In genomic region chr5:120567761-120568211, GRCm38 (mm10) we compare ENCODE assay signal across 10 mouse cellular contexts. TPM values are rescaled to one million over a fixed set of nuclear protein-coding genes. Genes with fewer than 3 reads are reported as not detected.
DNase-seq lines count a peak whose midpoint lies in the region; ATAC-seq and TF ChIP-seq lines count a peak whose summit lies in the region.
"Had no signal": no experiment of that assay in that cellular context is flagged by ENCODE, and none has a peak within 500 bp of the region (broad histone marks: within the 10 kb centered on the region; RNA-seq: fewer than 3 reads in every experiment).

No protein-coding gene starts in this region.

- peaks cover 90% of the 10 kb centered on the region for H3K4me1 ChIP-seq in embryonic facial prominence, embryonic 10.5 days
- peaks cover 78% of the 10 kb centered on the region for H3K4me1 ChIP-seq in hindbrain, embryonic 12.5 days
- peaks cover 29% of the 10 kb centered on the region for H3K4me1 ChIP-seq in midbrain, postnatal 0 days (ENCODE audit: insufficient read depth, low read length)

- no peaks in the 10 kb centered on the region for H3K27me3 ChIP-seq in embryonic facial prominence, embryonic 10.5 days (replicated peaks; ENCODE audit: low read depth, poor library complexity, severe bottlenecking)
- no peaks in the 10 kb centered on the region for H3K27me3 ChIP-seq in hindbrain, embryonic 12.5 days
- H3K27me3 ChIP-seq in midbrain, postnatal 0 days (ENCODE audit: insufficient read depth, low read length), result no peaks in the 10 kb centered on the region
- H3K27me3 ChIP-seq: Patski had no signal

- H3K36me3 ChIP-seq in embryonic facial prominence, embryonic 10.5 days (replicated peaks), result no peaks in the 10 kb centered on the region
- H3K36me3 ChIP-seq in hindbrain, embryonic 12.5 days, result no peaks in the 10 kb centered on the region
- H3K36me3 ChIP-seq in midbrain, postnatal 0 days (ENCODE audit: insufficient read depth, low read length), result no peaks in the 10 kb centered on the region

- H3K9me3 ChIP-seq in embryonic facial prominence, embryonic 10.5 days, result no peaks in the 10 kb centered on the region
- no peaks in the 10 kb centered on the region for H3K9me3 ChIP-seq in hindbrain, embryonic 12.5 days (replicated peaks)
- H3K9me3 ChIP-seq in midbrain, postnatal 0 days (ENCODE audit: low read length), result no peaks in the 10 kb centered on the region

- peak overlapping the region; percentile 78 for H3K27ac ChIP-seq in left cerebral cortex, adult 2 months
- H3K27ac ChIP-seq in embryonic facial prominence, embryonic 10.5 days (replicated peaks), result peak overlapping the region; percentile 80
- peak overlapping the region; percentile 82 for H3K27ac ChIP-seq in hindbrain, embryonic 12.5 days
- peak overlapping the region; percentile 79 for H3K27ac ChIP-seq in midbrain, postnatal 0 days (ENCODE audit: low read depth, low read length)

- H3K9ac ChIP-seq in hindbrain, embryonic 12.5 days, result no peak overlapping the region
- 0 out of 2 replicates have a peak overlapping the region, but pooled peaks have one; percentile 29 for H3K9ac ChIP-seq in midbrain, postnatal 0 days (replicated peaks; ENCODE audit: low read length, poor library complexity, severe bottlenecking)

- ATAC-seq in hindbrain, embryonic 12.5 days (ENCODE audit: low FRiP score), result 0 out of 2 replicates have a peak, but pooled peaks have one; percentile 26
- peak; percentile 28; the same call in 1 of the 2 replicates for ATAC-seq in midbrain, postnatal 0 days (ENCODE audit: low FRiP score)
- ATAC-seq: inflammation-experienced regulatory T-cells, adult 6 months had no signal

- peak overlapping the region; percentile 27 for H3K4me2 ChIP-seq in hindbrain, embryonic 12.5 days (replicated peaks)
- H3K4me2 ChIP-seq in midbrain, postnatal 0 days (ENCODE audit: low read depth, low read length, poor library complexity, severe bottlenecking), result peak overlapping the region; percentile 22; the same call in 1 of the 2 replicates

- WGBS in embryonic facial prominence, embryonic 10.5 days, result 59% methylated on average over 14 of the region's 14 CpGs
- 30% methylated on average over 14 of the region's 14 CpGs for WGBS in hindbrain, embryonic 12.5 days
- WGBS in midbrain, postnatal 0 days, result 10% methylated on average over 14 of the region's 14 CpGs

- intact Hi-C loops in left cerebral cortex, adult 2 months (cut with DNase I), result loop anchor here (2.0 kb wide), 1 partner anchor 19 kb away; no protein-coding TSS in a partner anchor

- H3K4me3 ChIP-seq in left cerebral cortex, adult 2 months, result no peak overlapping the region
- peak overlapping the region; percentile 17; the same call in 1 of the 2 replicates for H3K4me3 ChIP-seq in embryonic facial prominence, embryonic 10.5 days
- H3K4me3 ChIP-seq in hindbrain, embryonic 12.5 days, result no peak overlapping the region
- no peak overlapping the region for H3K4me3 ChIP-seq in midbrain, postnatal 0 days (ENCODE audit: low read depth, low read length)

- no peak for TF ChIP-seq CTCF in left cerebral cortex, adult 2 months (IDR thresholded peaks at IDR 0.05)
- no peak for TF ChIP-seq CTCF in midbrain, postnatal 0 days (IDR thresholded peaks at IDR 0.05)

- no peak for DNase-seq in left cerebral cortex, adult 2 months (ENCODE audit: extremely low spot score in 1 of 2, low spot score in 2 of 2)
- no peak for DNase-seq in left cerebral cortex, adult 8-10 months (ENCODE audit: low spot score in 2 of 2)
- DNase-seq in embryonic facial prominence, embryonic 10.5 days (ENCODE audit: low spot score), result no peak
- DNase-seq in midbrain, postnatal 0 days (ENCODE audit: low spot score), result peak; percentile 69
- DNase-seq in adrenal gland, postnatal 25 days, result no peak
- DNase-seq in B cell, adult 2 months, result no peak
- no peak for DNase-seq in kidney, postnatal 14 days

RNA-seq across cellular contexts. Expression of gene Tpcn1, which starts 20.7 kb away (rescaled TPM):
- 10 to 100 TPM; 36.8 to 42.1 TPM for total RNA-seq in left cerebral cortex, adult 2 months (2021)
- total RNA-seq in left cerebral cortex, adult 8-10 months (2022), result 10 to 100 TPM; 32.5 to 41.9 (median 34.2) TPM
- 11.9 and 12.3 TPM in 2 replicates for polyA plus RNA-seq in embryonic facial prominence, embryonic 10.5 days (2016; fragmentation: Nextera tagmentation; extraction: Ambion mirVana)
- polyA plus RNA-seq in hindbrain, embryonic 12.5 days (2016; fragmentation: Nextera tagmentation; extraction: Ambion mirVana), result 18.4 and 19.2 TPM in 2 replicates
- total RNA-seq in midbrain, postnatal 0 days (2014; rRNA removed), result 11.6 and 25.3 TPM in 2 replicates
- polyA plus RNA-seq in midbrain, postnatal 0 days (2015; fragmentation: Nextera tagmentation; extraction: Ambion mirVana), result 9.3 and 9.4 TPM in 2 replicates
- total RNA-seq in adrenal gland, postnatal 25 days (2021), result 40.2 and 42.4 TPM in 2 replicates

RNA-seq across cellular contexts. Expression of gene Iqcd, which starts 21.0 kb away (rescaled TPM):
- under 1 TPM; 0.47 to 0.75 TPM for total RNA-seq in left cerebral cortex, adult 2 months (2021)
- 1 to 10 TPM in 3 of 4 experiments, under 1 TPM in 1; 0.78 to 1.3 (median 1.3) TPM for total RNA-seq in left cerebral cortex, adult 8-10 months (2022)
- 0.65 and 0.81 TPM in 2 replicates for polyA plus RNA-seq in embryonic facial prominence, embryonic 10.5 days (2016; fragmentation: Nextera tagmentation; extraction: Ambion mirVana)
- 1.9 and 2.5 TPM in 2 replicates for polyA plus RNA-seq in hindbrain, embryonic 12.5 days (2016; fragmentation: Nextera tagmentation; extraction: Ambion mirVana)
- total RNA-seq in midbrain, postnatal 0 days (2014; rRNA removed), result 0.94 and 1.3 TPM in 2 replicates
- 0.86 and 1.5 TPM in 2 replicates for polyA plus RNA-seq in midbrain, postnatal 0 days (2015; fragmentation: Nextera tagmentation; extraction: Ambion mirVana)
- total RNA-seq in adrenal gland, postnatal 25 days (2021), result 0.57 and 0.67 TPM in 2 replicates

RNA-seq across cellular contexts. Expression of gene Rita1, which starts 44.6 kb away (rescaled TPM):
- total RNA-seq in left cerebral cortex, adult 2 months (2021), result 10 to 100 TPM; 29.5 to 29.9 TPM
- 10 to 100 TPM; 25.1 to 30.2 (median 28.8) TPM for total RNA-seq in left cerebral cortex, adult 8-10 months (2022)
- 19.4 and 20.1 TPM in 2 replicates for polyA plus RNA-seq in embryonic facial prominence, embryonic 10.5 days (2016; fragmentation: Nextera tagmentation; extraction: Ambion mirVana)
- polyA plus RNA-seq in hindbrain, embryonic 12.5 days (2016; fragmentation: Nextera tagmentation; extraction: Ambion mirVana), result 16.8 and 19.2 TPM in 2 replicates
- total RNA-seq in midbrain, postnatal 0 days (2014; rRNA removed), result 32.3 and 43.6 TPM in 2 replicates
- 31.4 and 33.9 TPM in 2 replicates for polyA plus RNA-seq in midbrain, postnatal 0 days (2015; fragmentation: Nextera tagmentation; extraction: Ambion mirVana)
- 15.9 and 17.5 TPM in 2 replicates for total RNA-seq in adrenal gland, postnatal 25 days (2021)

RNA-seq across cellular contexts. Expression of gene Ddx54, which starts 44.8 kb away (rescaled TPM):
- 10 to 100 TPM; 38.6 to 41.0 TPM for total RNA-seq in left cerebral cortex, adult 2 months (2021)
- 10 to 100 TPM; 32.4 to 36.9 (median 35.7) TPM for total RNA-seq in left cerebral cortex, adult 8-10 months (2022)
- 62.3 and 64.3 TPM in 2 replicates for polyA plus RNA-seq in embryonic facial prominence, embryonic 10.5 days (2016; fragmentation: Nextera tagmentation; extraction: Ambion mirVana)
- polyA plus RNA-seq in hindbrain, embryonic 12.5 days (2016; fragmentation: Nextera tagmentation; extraction: Ambion mirVana), result 53.2 and 53.6 TPM in 2 replicates
- total RNA-seq in midbrain, postnatal 0 days (2014; rRNA removed), result 36.2 and 37.8 TPM in 2 replicates
- polyA plus RNA-seq in midbrain, postnatal 0 days (2015; fragmentation: Nextera tagmentation; extraction: Ambion mirVana), result 31.7 and 32.6 TPM in 2 replicates
- total RNA-seq in adrenal gland, postnatal 25 days (2021), result 50.5 and 54.7 TPM in 2 replicates

RNA-seq across cellular contexts. Expression of gene Slc8b1, which starts 56.8 kb away (rescaled TPM):
- 1 to 10 TPM; 4.5 to 7.5 TPM for total RNA-seq in left cerebral cortex, adult 2 months (2021)
- 1 to 10 TPM; 5.0 to 8.6 (median 6.3) TPM for total RNA-seq in left cerebral cortex, adult 8-10 months (2022)
- 4.1 and 5.2 TPM in 2 replicates for polyA plus RNA-seq in embryonic facial prominence, embryonic 10.5 days (2016; fragmentation: Nextera tagmentation; extraction: Ambion mirVana)
- 3.5 and 4.0 TPM in 2 replicates for polyA plus RNA-seq in hindbrain, embryonic 12.5 days (2016; fragmentation: Nextera tagmentation; extraction: Ambion mirVana)
- 1.9 and 2.1 TPM in 2 replicates for total RNA-seq in midbrain, postnatal 0 days (2014; rRNA removed)
- 2.5 and 2.7 TPM in 2 replicates for polyA plus RNA-seq in midbrain, postnatal 0 days (2015; fragmentation: Nextera tagmentation; extraction: Ambion mirVana)
- total RNA-seq in adrenal gland, postnatal 25 days (2021), result 34.5 and 55.3 TPM in 2 replicates
